Mouse (Mus musculus): ENCODE measurements at regions not wholly inside any gene's neighbourhood (a gene's known extent, or its start where the extent isn't known, plus 50 kb on each side); places are given as distances from the start of the nearest gene placed in this dataset. TPM values are rescaled to one million over a fixed set of nuclear protein-coding genes. Genes with fewer than 3 reads are reported as not detected.

MicroRNAs encoded in the stretch of these regions (microRNA counts, 519-probe panel; counts per million panel counts)
- microRNA mmu-miR-2136 = not detected

Small RNA genes in the stretch of these regions (microRNA-seq; reads per million reads assigned to microRNA genes)
- gene Mir2136 = not detected
